Mouse (Mus musculus) heart, adult 8-10 months (tissue): ENCODE results near the gene Rsph1. TPM values are rescaled to one million over a fixed set of nuclear protein-coding genes. Genes with fewer than 3 reads are reported as not detected.
"Not testable (repeated sequence)": the region's sequence is repeated elsewhere in the genome, so short reads cannot be mapped to it uniquely, and the experiment has no call there.

ENCODE experiments used
- DNase-seq: peaks from one replicate; pipeline ENCODE4 v3.0.0; 2022; ENCODE audit warnings: low spot score
- total RNA-seq, 4 experiments: library from RNA; stranded (reverse); gene quantifications; 2 replicates each; pipeline ENCODE4 v1.2.4; 2022

Gene Rsph1
- total RNA-seq, 4 experiments from 2014 or later: 0.59 to 1.3 (median 0.91) TPM

- no peak for DNase-seq
These were observed 748 bp upstream of the Rsph1 start for GRCm38 (mm10) chr17:31277931-31278330.

GRCm38 (mm10) chr17:31276207-31276921 is 819 bp downstream of the Rsph1 start:
- no peak for DNase-seq

GRCm38 (mm10) chr17:31275181-31275580 is 2.0 kb downstream of the Rsph1 start:
- DNase-seq: no peak

DNA sequence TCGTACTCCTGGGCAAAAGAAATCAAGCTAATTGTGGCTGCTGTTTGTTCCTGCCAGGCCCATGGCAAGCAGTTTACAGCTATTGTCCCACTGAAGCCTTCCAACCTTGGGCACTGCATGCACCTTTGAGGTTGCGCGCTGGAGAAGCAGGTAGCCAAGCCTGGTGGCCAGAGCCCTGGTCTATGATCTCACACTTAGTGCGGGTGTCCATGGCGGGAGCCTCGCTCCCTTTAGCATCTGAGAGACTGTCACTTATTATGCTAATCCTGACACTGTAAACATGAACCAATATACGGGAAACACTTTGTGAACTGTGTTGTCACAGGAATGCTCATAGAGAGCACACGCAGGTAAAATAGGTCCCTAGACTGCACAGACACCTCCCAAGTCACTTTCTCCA is 3.6 kb downstream of the Rsph1 start:
- no peak for DNase-seq

DNA sequence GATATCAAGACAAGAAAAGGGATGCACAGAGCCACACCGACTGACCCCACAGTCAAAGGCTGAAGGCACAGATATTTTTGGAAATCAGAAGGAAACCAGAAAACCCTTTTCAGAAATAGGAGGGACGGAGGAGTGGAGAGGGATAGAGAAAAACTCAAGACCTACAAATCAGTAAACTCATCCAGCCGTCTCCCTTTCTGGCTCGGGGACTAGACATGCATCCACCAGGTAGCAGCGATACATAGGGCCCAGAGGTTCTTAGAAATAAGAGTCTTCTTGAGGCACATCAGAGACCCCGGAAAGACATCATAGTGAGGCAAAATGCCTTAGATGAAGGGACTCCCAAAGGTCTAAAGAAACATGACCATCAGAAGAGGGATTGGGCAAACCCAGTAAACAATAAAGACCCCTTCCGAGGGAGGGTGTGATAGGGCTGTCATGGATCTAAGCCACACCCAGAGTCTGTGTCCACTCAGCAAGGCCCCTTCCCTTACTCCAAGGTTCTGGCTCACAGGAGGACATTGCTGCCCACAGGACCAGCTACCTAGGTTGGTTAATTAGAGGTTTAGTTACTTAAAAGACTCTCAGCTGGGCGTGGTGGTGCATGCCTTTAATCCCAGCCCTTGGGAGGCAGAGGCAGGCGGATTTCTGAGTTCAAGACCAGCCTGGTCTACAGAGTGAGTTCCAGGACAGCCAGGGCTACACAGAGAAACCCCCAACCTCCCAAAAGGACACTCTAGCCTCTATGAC is 4.6 kb downstream of the Rsph1 start:
- DNase-seq: no peak

GRCm38 (mm10) chr17:31271136-31271851 is 5.9 kb downstream of the Rsph1 start:
- no peak for DNase-seq

DNA sequence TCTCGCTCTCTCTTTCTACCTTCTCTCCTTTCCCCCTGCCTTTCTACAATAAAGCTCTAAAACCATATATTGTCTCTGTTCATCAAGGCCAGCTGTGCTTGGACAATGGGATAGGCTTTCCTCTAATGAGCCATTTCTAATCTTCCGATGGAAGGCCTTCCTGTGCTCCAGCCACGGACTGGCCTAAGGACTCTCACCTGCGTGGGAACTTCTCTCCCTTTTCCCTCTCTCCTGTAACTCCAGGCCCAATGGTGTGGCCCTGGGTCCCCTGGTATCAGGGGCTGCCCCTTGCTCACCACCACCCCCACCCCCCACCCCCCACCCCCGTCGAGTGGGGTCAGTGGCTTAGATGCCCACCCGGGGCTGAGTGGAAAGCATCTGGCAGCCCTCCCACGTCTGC is 6.4 kb downstream of the Rsph1 start:
- not testable (repeated sequence) for DNase-seq

DNA sequence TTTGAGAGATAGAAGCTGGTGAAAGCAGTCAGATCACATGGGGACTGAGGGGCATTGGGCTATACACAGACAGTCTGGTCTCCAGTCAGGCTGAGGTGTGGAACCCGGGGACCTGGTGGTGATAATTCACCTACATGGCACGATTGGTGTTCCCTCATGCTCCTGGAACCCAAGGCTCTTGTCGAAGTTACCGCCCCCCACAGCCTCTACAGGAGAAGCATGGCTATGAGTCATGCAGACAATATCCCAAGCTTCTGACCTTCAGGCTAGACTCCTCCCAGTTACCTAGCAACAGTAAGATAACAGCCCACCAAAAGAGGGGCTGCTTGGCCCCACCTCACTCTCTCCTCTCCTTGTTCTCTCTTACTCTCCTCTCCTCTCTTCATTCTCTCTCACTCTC is 6.9 kb downstream of the Rsph1 start:
- DNase-seq: no peak

GRCm38 (mm10) chr17:31269761-31270160 is 7.4 kb downstream of the Rsph1 start:
- no peak for DNase-seq

DNA sequence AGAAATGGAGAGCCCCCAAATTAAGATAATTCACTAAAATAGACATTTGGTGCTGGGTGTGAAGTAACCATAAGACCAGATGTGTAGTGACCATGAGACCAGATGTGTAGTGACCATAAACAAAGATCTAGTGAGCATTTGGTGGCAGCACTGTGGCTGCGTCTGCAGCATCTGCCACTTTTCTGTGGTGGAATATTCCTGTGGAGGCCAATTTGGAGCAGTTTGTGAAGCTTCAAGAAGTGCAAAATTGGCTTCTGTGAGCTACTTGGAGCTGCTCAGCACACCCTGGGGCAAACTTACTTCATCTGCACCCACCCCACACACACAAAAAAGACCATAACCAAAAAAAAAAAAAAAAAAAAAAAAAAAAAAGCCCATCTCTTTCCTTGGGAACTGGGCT is 9.2 kb downstream of the Rsph1 start:
- DNase-seq: no peak

DNA sequence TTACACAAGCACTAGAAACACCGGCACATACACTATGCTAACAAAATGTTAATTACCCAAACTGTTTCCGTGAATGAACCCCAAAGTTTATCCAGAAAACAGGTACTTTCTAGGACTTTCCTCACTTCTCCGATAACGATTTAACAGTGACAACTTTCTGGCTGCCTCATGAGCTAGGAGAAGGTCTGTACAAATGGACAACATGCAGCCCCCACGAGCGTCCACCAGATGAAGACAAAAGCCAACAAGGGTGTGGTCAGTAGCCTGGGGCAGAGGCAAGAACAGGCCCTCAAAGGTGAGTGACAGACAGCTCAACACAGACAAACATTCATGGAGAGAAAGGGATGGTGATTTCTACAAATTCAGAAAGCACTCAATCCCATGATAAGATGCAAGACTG is 9.6 kb downstream of the Rsph1 start:
- DNase-seq: no peak

DNA sequence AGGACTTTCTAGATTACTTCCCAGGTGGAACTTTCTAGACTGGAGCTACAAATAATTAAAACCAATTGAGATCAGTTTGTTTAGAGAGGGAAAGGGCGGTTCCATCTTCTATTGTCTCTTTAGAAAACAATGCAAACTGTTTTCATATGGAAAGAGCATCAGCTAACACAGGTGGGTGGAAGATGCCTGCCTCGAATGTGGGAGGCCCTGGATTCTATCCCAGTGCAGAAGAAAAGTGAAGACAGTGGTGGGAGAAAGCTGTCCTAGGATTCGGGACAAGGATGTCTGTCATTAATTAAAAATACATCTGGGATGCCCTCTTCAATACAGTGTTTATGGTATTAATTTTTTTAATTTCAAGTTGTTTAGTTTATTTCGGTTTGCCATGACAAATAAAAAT is 10.0 kb downstream of the Rsph1 start:
- DNase-seq: no peak

DNA sequence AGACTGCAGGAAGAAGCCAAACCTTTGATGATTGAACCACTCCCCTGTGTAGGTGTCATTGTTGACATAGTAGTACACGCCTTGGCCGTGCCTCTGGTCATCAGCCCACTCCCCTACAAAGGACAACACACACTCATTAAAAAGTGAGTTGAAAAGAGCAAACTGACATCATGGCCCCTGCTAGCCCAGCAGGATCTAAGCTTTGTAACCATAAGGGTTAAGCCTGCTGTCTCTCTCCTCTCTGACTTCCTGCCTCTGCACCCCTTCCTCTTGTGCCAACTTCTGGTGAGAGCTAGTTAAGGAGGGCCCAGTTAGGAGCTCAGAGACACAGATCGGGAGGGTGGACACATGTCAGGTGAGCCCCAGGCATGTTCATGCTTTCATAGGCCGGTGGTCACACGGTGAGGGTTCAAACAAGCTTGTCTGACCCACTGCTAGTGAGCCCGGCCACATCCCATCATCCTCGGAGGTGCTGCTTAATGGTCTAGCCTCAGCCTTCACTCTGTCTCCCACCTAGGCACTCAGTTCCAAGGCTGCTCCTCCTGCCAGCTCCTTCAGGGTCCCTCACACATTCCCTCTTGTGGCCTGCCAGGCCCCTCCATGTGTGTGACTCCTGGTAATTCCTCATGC is 10.7 kb downstream of the Rsph1 start:
- DNase-seq: no peak

DNA sequence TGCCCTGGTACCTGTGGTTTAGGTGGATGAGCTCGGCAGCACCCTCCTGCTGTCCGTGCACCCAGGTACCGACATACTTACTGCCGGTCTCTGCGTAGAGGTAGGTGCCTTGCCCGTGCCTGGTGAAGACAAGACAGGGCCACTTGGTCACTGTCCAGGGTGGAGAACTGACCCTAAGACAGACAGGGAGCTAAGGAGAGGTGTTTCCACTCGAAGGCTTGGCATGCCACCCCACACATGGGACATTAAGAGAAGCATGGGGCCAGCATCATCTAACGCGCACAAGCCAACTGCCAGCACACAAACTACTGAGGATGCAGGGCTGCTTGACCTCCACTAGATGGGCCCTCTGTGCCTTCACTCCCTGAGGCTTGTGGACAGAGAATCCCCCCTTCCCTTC is 11.4 kb downstream of the Rsph1 start:
- DNase-seq: no peak

DNA sequence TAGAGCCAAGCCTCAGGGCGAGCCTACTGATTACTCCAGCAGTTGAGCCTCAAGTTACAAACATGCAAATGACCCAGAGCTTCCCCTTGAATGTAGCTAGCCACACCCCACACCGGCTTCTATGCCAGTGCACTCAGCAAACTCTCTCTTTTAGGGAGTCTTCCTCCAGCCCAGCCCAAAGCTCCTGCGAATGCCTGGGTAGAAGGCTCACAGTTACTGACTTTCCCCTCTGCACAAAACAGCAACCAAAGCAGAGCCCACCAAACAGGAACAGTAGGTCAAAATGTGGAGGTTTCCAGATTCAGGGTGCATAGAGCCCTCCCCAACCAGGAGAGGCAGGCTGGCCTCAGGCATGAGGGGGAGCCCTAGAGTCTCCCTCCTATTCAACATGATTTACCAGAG is 12.0 kb downstream of the Rsph1 start:
- no peak for DNase-seq

DNA sequence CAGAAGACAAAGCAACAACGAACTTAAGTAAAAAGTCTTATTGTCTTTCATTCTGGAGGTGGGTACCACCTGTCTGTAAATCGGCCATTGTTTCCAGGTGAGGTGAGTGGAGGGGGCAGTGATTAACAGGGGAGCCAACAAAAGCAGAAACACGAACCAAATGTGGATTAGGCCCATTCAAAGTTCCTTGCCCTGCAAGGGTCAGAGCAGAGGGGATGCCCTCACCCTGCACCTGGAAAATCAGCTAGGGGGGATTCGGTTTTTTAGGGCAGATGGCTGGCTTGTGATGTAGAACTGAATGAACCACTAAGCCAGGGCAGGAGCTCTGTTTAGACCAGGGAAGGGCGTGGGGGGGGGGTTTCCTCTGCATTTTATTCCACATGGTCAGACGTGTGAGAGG is 12.8 kb downstream of the Rsph1 start:
- no peak for DNase-seq

- no peak for DNase-seq
These were observed 13.4 kb downstream of the Rsph1 start for GRCm38 (mm10) chr17:31263770-31264169.

DNA sequence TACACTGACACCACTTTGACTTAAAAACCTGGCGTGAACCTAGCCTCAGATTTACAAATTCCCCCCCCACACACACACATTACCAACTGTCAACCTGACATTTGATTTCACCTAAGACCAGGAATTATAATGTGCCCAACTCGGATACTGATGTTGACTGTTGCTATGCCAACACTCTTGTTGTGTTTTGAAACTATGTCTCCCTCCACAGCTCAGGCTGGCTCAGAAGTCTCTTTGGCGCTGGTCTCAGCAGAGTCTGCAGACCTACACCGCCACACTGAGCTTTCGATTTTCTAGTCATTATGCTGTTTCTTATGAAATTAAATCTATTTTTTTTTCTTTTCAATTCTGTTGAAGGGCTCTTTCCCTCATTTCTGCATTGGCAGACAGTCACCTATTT is 14.5 kb downstream of the Rsph1 start:
- DNase-seq: no peak

- no peak for DNase-seq
These were observed 15.8 kb downstream of the Rsph1 start for GRCm38 (mm10) chr17:31261352-31261751.

- peak; percentile 76 for DNase-seq
These were observed 16.8 kb downstream of the Rsph1 start for GRCm38 (mm10) chr17:31260430-31260829.

GRCm38 (mm10) chr17:31259825-31260224 is 17.4 kb downstream of the Rsph1 start:
- DNase-seq: no peak

- DNase-seq: no peak
These were observed 18.0 kb downstream of the Rsph1 start for GRCm38 (mm10) chr17:31259145-31259544.
